Mouse (Mus musculus) Patski (cell line): Measurements from ENCODE around the gene Esp24. TPM values are rescaled to one million over a fixed set of nuclear protein-coding genes. Genes with fewer than 3 reads are reported as not detected.
"Not testable (repeated sequence)": the region's sequence is repeated elsewhere in the genome, so short reads cannot be mapped to it uniquely, and the experiment has no call there.

ENCODE experiments used
- ATAC-seq: fragments of 100-300 bp; one replicate; pipeline ENCODE4 v1.8.0; 2021
- CTCF ChIA-PET: fragments of 350-600 bp; sonication (Branson Sonifier 250); formaldehyde crosslinking; loops from one replicate; lab custom pipeline; 2022; ENCODE audit warnings: inconsistent platforms; lab: Charles Lee
- POLR2A ChIA-PET: fragments of 350-600 bp; sonication (Branson Sonifier 250); formaldehyde crosslinking; loops from one replicate; lab custom pipeline; 2022; ENCODE audit warnings: antibody characterized with exemption, inconsistent platforms; lab: Charles Lee
- DNase-seq: peaks from one replicate; pipeline ENCODE4 v3.0.0-alpha.2; 2011; ENCODE audit warnings: low read depth, low spot score
- H3K27me3 ChIP-seq: fragments of 371-371 bp; one replicate; pipeline ENCODE4 v1.5.1; 2021
- CTCF ChIP-seq: fragments of 100-300 bp; IDR thresholded peaks from one replicate; pipeline ENCODE4 v1.5.1; 2021
- in situ Hi-C: fragments of 300-500 bp; cut with MboI; formaldehyde crosslinking; loops from 3 replicates; pipeline ENCODE4 v1.11.1; 2018; ENCODE audit warnings: low pct_unique_long_range_greater_than_20kb, mixed read lengths
- polyA plus RNA-seq: library from polyadenylated mRNA; unstranded; gene quantifications from one replicate; pipeline ENCODE4 v1.2.3, GENCODE M21; 2021

Gene Esp24
- not detected for polyA plus RNA-seq

GRCm38 (mm10) chr17:39036395-39036794 is at the start of gene Esp24:
Gene Esp24, plus strand, starts transcription at chr17:39036695.
- DNase-seq, in situ Hi-C loops, H3K27me3 ChIP-seq, POLR2A ChIA-PET, CTCF ChIA-PET, ATAC-seq: not testable (repeated sequence)

- DNase-seq (no peak), ATAC-seq (no peak)
- POLR2A ChIA-PET, result no interaction called here
- CTCF ChIA-PET, result no interaction called here
- H3K27me3 ChIP-seq, result no peaks in the 10 kb centered on the region
- TF ChIP-seq CTCF, result no peak
- in situ Hi-C loops, result no loop called here
These were observed 26.6 kb upstream of the Esp24 start for GRCm38 (mm10) chr17:39009846-39010245.

- ChIA-PET CTCF (no interaction called here), POLR2A (no interaction called here)
- in situ Hi-C loops, result no loop called here
- TF ChIP-seq CTCF, result no peak
- DNase-seq, result no peak
- ATAC-seq, result no peak
- H3K27me3 ChIP-seq, result no peaks in the 10 kb centered on the region
These were observed 25.5 kb upstream of the Esp24 start for GRCm38 (mm10) chr17:39010675-39011638.

- ChIA-PET POLR2A (no interaction called here), CTCF (no interaction called here)
- H3K27me3 ChIP-seq, result no peaks in the 10 kb centered on the region
- DNase-seq, result no peak
- in situ Hi-C loops, result no loop called here
- TF ChIP-seq CTCF, result no peak
- ATAC-seq, result no peak
These were observed 19.3 kb upstream of the Esp24 start for GRCm38 (mm10) chr17:39017184-39017583.

GRCm38 (mm10) chr17:39043241-39043640 is 6.7 kb downstream of the Esp24 start, which contains the start of gene Gm21903:
Gene Gm21903, minus strand, starts transcription at chr17:39043341.
- no peak for TF ChIP-seq CTCF
- DNase-seq (no peak), ATAC-seq (no peak)
- in situ Hi-C loops, result no loop called here
- no peaks in the 10 kb centered on the region for H3K27me3 ChIP-seq
- POLR2A ChIA-PET, result no interaction called here
- CTCF ChIA-PET, result no interaction called here

- in situ Hi-C loops, result no loop called here
- no peak for ATAC-seq
- no peaks in the 10 kb centered on the region for H3K27me3 ChIP-seq
- POLR2A ChIA-PET, result no interaction called here
- CTCF ChIA-PET, result no interaction called here
- DNase-seq, result no peak
- no peak for TF ChIP-seq CTCF
These were observed 27.1 kb downstream of the Esp24 start for GRCm38 (mm10) chr17:39063641-39064040.

- in situ Hi-C loops, result no loop called here
- ChIA-PET CTCF (no interaction called here), POLR2A (no interaction called here)
- DNase-seq, result no peak
- ATAC-seq, result no peak
- H3K27me3 ChIP-seq, result no peaks in the 10 kb centered on the region
- TF ChIP-seq CTCF, result no peak
These were observed 40.4 kb downstream of the Esp24 start, which contains the start of gene Esp23 for GRCm38 (mm10) chr17:39076937-39077336. Gene Esp23, minus strand, starts transcription at chr17:39077037.

Other genes starting within 250 kb of the Esp24 start
- not detected for gene Gm21903, start 6.6 kb downstream of the Esp24 start, polyA plus RNA-seq
- gene Esp23, start 40.3 kb downstream of the Esp24 start, polyA plus RNA-seq, result not detected
- not detected for gene Esp22, start 58.6 kb downstream of the Esp24 start, polyA plus RNA-seq